Mouse (Mus musculus) retina, embryonic 14.5 days (tissue): ENCODE results near the gene Jmjd1c.
A peak's percentile ranks its signal among the peaks of the same experiment; 100 is the strongest.

Experiments
- DNase-seq: peaks from one replicate; pipeline ENCODE4 v3.0.0-alpha.2; 2015; ENCODE audit warnings: low spot score

The Jmjd1c gene

DNA sequence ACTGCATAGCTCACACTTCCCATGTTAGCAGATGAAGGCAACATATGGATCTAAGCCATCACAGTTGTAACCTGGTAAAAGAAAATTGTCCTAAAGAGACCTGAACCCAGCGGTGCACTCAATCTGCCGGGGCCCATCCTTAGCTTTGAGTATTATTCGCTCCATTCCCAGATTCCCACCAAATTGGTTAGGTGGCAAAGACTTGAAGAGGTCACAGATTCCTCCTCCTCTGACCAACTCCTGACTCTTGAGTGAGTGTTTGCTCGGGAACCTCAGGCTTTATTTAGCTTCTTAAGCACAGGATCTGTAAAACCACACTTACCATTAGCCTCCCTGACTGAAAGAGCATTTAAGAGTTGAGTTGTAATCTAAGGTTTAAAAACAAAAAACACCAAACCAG is 23.3 kb upstream of the Jmjd1c start:
- DNase-seq: no peak

DNA sequence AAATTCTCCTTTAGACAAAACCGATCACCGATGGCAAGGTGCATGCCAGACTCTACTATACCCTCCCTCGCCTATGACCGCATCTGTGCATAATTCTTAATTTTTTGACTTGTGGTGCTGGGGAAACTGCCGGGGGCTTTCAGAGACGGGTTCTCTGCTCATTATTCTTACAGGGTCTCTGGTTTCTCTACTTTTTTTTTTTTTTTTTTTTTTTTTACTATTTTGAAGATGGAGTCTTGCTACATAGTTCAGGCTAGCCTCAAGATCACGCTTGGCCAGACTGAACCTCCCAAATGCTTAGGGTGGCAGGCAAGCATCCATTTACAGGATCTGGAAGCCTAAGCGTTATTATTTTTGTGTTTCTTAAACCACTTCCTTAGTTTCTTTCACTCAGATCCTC is 22.3 kb upstream of the Jmjd1c start:
- DNase-seq: no peak

DNA sequence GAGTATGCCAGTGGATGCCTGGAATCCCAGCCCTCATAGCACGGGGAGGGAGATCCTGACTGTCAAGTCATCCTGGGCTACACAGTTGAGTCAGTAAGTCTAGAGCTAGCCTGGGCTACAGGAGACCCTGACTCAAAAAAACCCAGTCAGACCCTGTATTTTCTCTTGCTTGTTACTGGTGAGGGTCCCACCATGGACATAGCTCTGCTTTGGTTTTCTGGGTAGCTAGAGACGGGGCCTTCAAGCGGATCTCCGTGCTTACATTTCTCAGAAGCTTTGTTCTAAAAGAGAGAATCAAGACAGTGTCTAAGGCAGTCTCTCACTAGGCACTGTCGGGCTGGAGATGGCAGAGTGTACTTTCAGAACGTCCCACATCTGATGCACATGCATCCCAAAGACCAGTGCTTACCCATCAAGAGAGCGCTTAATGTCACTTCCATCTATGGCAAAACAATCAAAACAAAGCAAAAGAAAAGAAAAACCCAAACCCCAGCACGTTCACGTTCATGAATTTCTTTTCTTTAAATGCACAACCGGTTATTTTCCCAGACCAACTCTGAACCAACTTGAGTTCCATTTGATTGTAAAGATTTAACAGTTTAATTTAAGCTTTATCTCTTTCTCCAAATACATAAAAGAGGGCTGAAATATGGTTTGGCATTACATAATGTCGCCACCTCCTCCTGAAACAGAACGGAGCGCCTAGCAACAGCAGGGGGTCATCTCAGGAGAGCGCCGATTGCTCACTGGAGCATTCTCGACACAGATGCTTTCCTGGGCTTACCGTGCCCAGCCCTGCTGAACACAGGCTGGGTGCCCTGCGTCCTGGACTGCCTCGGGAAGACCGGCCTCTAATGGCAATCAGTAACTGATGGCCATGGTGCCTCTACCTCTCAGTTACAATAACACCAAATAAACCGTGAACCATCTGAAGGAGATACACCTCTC is 19.7 kb upstream of the Jmjd1c start:
- DNase-seq: peak; percentile 58

DNA sequence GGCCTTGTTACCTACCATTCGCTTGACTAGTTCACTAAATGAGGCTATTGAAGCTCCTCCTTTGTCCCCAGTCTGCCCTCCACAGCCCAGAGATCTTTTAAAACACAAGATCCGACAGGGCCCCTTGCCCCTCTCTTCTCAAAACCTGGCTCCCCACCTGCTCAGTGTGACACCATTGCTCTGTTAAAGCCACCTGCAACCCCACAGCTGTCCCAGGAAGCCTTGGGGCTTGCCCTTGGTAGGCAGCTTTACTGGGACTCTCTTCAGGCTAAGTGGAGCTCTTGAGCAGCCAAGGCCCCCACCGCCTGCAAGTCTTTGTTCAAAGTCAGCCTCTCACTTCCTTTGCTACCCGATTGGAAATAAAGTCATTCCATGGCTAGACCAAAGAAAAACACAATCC is 16.9 kb upstream of the Jmjd1c start:
- DNase-seq: no peak

DNA sequence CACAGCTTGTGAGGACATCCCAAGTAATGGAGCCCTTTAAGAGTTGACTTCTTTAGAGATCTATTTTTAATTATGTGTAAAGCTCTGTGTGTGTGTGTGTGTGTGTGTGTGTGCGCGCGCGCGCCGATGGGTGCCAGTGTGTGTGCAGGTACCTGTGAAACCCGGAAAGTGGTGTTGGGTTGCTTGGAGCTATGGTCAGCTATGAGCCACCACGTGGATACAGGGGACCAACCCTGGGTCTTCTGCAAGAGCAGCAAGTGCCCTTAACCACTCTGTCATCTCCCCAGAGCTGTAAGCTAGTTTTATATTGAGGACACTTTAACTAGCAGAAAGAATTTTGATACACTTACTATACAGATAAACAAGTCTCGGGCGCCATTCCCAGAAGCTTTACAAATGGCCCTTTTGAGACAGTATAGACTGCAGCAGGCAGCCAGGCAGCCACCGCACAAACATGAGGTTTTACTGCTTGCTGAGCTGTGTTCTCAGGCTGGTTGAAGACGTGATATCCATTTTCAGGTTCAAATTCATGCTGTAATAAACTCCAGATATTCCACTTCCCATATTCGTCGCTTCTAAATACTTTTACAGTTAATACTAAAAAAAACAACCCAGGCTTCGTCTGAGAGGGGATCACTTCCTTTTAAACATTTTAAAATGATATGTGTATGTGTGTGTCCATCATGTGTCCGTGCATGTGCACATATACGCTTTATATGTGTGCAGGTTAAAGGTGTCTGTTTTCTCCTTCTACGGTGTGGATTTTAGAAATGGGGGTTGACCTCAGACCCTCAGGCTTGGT is 14.5 kb upstream of the Jmjd1c start:
- DNase-seq: no peak

DNA sequence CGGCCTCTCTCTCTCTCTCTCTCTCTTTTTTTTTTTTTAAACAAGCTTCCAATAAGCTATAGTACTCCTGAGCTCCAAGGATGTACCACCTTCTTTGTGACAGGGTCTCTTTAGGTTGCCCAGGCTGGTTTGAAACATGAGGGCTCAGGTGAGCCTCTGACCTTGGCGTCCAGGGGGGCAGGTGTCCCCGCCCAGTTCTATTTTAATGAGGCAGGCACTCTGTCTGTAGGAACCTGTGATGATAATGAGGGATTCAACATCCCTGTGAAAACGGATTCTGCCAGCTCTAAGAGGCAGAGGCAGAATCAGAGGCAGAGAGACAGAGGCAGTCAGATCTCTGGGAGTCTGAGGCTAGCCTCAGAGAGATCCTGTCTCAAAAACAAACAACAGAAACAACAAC is 13.4 kb upstream of the Jmjd1c start:
- no peak for DNase-seq

DNA sequence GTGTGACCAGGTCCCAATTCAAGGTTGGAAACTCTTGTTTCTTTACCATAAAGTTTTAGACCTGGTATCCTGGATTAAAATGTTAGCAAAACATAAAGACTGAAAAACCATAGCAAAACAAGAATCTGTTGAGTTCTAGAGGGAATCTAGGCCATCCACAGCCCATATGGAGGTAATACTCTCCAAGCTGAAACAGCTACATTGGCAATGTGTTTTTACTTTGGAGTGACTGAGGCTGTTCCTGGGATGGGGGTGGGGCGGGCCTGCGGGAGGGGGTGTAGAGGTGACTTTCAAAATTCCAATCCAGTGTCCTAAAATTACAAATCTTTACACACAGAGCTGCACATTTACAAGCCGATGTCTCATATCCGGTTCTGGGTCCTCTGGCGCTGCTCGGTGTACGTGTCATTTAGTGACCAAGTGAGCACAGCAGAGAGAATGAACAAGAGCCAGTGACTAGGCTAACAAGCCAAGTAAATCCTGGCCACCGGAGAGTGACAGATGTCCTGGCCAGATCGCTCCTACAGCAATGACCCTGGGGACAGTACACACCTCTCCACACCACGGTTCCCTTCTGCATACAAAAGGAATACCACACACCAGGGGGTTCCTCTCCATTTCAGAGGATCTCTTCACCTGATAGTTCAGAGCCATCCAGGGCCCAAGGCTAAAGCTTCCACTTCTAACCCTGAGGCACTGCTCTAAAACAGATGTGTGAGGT is 12.3 kb upstream of the Jmjd1c start:
- DNase-seq: no peak

DNA sequence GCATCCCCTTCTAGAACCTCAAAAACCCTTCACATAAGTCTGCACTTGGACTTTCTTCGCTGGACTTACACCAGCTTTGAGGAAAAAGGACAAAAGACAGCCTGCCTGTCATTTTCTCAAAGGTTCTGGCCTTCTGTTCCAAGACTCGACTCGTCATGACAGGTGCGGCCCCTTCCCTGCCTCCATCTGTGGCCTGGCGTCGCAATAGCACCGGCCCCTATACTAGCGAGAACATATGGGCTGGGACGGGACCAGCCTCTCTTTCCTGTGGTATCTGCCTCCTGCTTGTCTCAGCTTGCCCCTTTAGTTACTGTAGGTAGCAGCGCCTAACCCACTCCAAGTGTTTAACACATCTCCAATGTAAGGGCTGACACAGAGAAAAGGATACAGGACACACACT is 10.8 kb upstream of the Jmjd1c start:
- no peak for DNase-seq

DNA sequence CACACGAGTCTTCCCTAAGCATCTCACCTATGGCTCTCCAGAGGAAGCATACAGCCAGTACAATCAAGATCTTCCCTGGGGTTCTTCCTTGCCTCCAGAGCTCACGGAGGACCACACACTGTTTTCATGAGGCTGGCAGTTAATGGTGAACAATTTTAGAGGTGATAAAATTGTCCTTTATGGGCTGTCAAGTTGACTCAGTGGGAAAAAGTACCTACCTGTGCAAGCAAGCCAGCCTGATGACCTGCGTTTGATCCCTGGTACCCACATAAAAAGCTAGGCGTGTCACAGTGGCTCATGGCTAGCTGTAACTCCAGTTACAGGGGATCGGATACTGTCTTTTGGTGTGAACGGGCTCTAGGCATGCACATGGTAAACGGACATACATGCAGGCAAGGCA is 10.0 kb upstream of the Jmjd1c start:
- no peak for DNase-seq

DNA sequence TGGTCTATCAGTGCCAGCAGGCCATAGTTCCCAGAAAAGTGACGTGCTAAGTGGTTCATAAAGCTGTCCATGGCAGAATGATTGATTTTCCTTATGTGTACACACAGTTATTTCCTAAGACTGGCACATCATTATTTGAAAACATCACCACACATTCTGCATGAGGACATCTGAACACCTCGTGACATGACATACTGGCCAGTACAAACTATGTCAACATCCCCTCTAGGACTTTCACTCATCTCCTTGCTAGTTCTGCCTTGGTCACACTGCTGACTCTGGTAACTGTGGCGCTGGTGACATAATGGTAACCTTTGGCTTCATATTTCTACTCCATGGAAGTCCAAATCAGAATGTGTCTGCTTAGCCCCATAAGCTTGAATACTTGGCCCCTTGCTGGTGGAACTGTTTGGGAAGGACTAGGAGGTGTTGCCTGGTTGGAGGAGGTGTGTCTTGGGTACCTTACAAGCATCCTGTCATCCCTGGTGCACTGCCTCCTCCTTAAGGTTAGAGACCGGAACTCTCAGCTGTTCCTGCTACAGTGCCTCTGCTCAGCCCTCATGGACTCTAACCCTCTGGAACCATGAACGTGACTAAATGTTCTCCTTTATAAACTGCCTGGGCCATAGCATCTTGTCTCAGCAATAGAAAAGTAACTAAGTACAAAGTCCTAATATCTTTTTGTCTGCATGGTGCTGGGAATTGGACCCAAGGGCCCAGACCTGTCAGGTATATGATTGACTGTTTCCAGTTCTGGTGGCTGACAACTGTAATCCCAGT is 8.3 kb upstream of the Jmjd1c start:
- no peak for DNase-seq

DNA sequence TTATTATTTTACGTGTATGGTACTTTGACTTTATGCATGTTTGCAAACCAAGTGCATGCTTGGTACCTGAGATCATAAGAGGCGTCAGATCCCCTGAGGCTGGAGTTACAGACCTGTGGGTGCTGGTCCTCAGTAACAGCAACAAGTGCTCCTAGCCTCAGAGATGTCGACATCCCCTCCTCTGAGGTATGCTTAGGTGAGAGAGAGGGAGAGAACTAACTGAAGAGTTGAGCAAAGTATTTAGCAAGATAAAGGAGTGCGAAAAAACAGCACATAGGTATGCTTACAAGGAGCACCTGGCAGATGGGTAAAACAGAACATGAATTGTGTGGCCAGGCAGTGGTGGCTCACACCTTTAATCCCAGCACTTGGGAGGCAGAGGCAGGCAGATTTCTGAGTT is 5.3 kb upstream of the Jmjd1c start:
- DNase-seq: no peak

DNA sequence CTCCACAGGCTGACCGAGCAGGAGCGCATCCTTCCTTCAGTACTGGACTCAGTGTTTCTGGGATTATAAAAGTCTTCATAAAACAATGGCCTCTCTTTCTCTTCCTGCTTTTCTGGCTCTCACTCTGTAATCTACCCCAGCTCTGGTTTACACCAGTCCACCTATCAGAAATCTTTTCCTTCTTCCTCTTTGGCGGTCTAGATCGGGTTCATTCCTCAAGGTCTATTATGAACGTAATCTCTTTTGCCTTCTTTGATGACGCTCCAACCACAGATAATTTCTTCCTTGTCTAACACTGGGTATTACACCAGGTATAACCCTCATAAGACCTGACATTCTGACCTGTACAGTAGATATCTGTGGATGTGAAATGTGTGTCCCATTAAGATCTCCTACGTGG is 1.0 kb upstream of the Jmjd1c start:
- DNase-seq: no peak

DNA sequence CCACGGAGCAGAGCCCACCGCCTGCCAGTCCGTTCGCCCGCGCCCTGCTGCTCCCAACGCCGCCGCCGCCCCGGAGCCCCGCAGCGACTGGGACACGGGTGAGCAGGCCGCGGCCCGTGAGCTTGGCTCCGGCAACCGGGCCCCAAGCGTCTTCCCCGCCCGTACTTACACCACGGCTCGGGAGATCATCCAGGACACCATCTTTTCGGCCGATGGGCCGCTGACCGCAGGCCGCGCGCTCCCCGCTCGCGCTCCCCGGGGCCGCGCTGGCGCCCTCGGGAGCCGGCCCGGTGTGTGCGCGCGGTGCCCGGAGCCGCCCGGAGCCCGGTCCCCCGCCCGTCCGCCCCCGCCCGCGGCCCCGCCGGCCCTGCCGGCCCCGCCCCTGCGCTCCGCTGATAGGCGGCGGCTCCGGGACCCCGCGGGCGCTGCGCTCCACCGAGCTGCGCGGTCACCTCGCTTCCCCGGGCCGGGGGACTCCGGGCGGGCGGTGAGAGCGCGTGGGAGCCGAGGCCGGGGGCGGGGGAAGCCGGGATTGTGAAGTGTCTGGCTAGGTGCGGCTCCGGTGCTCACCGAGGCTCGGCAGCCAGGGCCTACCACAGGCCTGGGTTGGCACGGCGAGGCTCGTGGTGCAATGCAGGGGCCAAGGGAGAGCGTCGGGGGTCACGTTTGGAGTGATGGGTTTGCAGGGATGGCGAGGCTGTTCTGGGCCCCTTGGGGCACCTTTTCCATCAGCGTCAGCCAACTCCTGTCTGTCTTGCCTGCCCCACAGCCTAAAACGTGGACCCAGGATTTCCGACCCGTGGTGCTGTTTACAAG is 904 bp downstream of the Jmjd1c start, which contains the start of gene Reep3:
Gene Reep3, minus strand, starts transcription at position 325 of the 816 bp plus-strand sequence.
- DNase-seq: peak; percentile 70

DNA sequence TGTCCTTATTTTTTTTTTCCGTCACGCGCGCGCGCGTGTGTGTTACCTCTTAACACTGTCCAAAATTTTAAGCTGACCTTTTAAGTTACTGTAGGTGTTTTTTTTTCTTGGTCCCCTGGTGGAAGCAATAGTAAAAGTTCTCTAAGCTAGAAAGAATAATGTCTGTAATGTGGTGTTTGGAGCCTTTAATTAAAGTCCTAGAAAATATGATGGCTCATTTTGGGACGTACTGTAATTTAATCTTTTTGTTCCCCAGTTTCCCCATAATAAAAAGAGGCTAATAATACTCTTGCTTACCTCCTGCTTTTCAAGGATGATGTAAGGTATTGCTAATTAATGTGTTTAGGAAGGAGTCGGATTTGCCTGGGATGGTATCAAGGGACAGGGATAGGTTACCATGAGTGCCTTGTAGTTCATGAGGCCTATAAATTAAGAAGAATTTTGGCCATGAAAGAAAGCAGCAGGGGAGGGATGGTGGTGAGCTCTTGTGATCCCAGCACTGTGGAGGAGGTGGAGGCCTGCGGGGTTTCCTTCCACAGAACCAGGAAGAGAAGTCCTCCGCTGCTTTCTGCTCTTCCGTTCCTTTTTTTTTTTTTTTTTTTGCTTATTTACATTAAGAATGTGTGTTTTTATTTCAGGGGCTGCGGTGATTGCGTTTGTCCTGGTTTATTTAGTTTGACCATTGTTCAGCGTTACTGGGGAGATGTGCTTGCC is 1.7 kb downstream of the Jmjd1c start:
- no peak for DNase-seq

DNA sequence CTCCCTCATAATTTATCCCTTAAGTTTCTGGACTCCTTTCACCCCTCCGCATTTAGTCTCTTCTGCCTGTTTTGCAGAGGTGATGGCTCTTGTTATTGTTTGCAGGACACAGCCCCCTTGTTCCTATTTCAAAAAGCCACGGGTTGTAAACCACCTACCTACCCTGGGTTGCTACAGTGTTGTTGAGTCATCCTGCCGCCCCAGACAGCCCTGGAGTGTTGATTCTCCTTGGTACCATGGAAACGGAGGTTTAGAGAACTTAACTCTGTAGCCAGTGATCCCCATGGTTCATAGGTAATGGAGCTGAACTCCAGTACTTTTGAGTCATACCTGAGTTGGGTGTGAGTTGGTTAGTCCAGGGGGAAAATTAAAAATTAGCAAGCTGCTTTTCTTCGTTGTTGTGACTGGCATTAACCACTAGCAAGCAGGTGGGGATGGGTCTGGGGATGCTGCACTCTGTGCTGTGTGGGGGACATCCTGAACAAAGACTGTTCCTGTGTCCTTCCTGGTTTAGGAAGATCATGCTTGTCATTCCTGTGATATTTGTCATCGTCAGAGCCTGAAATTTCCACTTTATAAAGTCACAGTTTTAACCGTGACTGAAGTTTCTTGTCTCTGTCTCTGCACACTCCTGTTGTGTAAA is 2.6 kb downstream of the Jmjd1c start:
- no peak for DNase-seq

DNA sequence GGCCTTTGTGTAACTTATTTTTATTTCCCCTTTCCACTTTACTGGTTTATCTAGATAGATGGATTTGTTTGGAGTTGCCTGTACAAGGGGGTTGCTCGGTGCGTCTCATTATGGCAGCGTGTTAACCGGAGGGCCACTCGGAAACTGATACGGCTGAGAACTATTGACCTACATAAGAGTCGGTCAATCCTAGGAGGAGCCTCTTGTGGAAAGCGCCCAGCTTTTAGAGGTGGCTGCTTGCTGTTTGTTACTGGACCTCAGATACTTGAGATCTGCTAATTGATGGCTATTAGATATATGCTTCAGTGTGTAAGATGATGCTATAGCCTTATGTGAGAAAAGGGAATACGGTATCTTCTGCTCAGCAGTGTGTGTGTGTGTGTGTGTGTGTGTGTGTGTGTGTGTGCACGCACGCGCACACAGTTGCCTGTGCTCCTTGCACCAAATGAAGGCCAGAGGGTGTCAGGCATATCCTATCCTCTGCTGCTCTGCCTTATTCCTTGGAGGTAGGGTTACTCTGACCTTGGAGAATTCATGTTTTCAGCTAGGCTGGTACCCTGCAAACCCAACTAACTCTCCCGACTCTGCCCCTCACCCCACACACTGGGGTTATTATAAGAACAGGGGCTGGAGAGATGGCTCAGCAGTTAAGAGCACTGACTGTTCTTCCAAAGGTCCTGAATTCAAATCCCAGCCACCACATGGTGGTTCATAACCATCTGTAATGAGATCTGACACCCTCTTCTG is 3.4 kb downstream of the Jmjd1c start:
- peak; percentile 47 for DNase-seq

DNA sequence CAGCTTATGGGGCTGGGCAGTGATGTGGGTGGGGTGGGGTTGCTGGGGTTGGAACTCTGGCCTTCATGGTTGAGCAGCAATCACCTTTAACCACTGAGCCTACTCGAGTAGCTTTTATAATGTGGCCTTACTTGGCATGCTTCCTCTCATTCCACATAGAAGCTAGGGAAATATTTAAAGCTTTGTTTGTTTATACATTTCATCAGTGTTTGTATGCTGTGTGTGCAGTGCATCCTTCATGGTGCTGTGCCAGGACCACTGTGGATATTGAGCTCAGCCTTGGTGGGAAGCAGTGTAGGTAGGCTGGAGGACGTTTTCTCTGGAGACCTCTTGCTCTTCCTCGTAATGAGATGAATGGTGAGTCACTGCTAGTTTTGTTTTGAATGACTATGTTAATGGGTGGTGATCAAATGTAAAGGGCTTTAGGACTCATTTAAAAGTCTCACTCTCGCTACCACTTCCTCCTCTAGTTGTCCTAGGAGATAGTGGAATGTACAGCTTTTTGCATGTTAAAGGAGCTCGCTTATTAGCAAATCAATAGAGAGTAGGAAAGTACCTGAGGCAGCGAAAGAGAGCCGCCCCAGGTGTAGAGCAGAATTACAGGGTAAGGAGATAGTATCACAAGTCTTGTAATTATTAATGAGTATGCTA is 4.2 kb downstream of the Jmjd1c start:
- DNase-seq: no peak

DNA sequence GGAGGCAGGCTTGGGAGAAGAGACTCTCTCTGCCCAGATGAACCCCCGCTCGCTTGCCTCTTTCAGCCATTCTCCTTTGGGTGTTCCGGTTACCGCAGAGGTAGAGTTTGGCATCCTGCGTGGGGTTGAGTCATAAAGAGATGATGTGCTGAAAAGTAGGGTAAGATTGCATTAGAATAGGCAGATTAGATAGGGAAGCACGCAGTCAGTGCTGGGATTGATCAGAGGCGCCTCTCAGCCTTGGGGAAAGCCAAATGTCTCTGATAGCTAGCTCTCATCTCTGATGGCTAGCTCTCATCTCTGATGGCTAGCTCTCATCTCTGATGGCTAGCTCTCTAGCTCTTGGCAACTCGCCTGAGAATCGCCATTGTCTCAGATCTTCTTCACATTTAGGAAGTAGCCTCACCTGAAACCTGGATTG is 4.9 kb downstream of the Jmjd1c start:
- DNase-seq: no peak
